24 mouse cellular contexts compared by ENCODE assay signal in genomic region chr9:65275810-65276530, GRCm38 (mm10). TPM values are rescaled to one million over a fixed set of nuclear protein-coding genes. Genes with fewer than 3 reads are reported as not detected.
"Had no signal": no experiment of that assay in that cellular context is flagged by ENCODE, and none has a peak within 500 bp of the region (broad histone marks: within the 10 kb centered on the region; RNA-seq: fewer than 3 reads in every experiment).

No protein-coding gene starts in this region.

- H3K9ac ChIP-seq: limb, embryonic 12.5 days; limb, embryonic 15.5 days; liver, embryonic 14.5 days; lung, embryonic 15.5 days; midbrain, embryonic 12.5 days; midbrain, embryonic 15.5 days; neural tube, embryonic 12.5 days; neural tube, embryonic 15.5 days had no signal

- H3K27me3 ChIP-seq: limb, embryonic 12.5 days; limb, embryonic 15.5 days; lung, embryonic 15.5 days; midbrain, embryonic 15.5 days; neural tube, embryonic 12.5 days; neural tube, embryonic 15.5 days had no signal

- DNase-seq: kidney, adult 2 months; kidney, postnatal 25 days; layer of hippocampus, postnatal 36 days; left cerebral cortex, postnatal 4 days; lung, adult 18-20 months; lung, postnatal 10 days; lung, postnatal 36 days; right cerebral cortex, adult 18-20 months; right cerebral cortex, postnatal 14 days; right cerebral cortex, postnatal 4 days; thymus, postnatal 25 days had no signal

- H3K4me1 ChIP-seq: limb, embryonic 12.5 days; limb, embryonic 15.5 days; lung, embryonic 15.5 days; midbrain, embryonic 12.5 days; midbrain, embryonic 15.5 days; neural tube, embryonic 12.5 days; neural tube, embryonic 15.5 days had no signal

- H3K27ac ChIP-seq: kidney, postnatal 0 days; left cerebral cortex, adult 2 months; limb, embryonic 12.5 days; limb, embryonic 15.5 days; liver, embryonic 14.5 days; lung, embryonic 15.5 days; midbrain, embryonic 12.5 days; midbrain, embryonic 15.5 days; neural tube, embryonic 12.5 days; neural tube, embryonic 15.5 days; stomach, postnatal 0 days had no signal

- H3K4me3 ChIP-seq: left cerebral cortex, adult 2 months; limb, embryonic 12.5 days; limb, embryonic 15.5 days; lung, embryonic 15.5 days; megakaryocyte, embryonic 14.5 days; midbrain, embryonic 12.5 days; midbrain, embryonic 15.5 days; neural tube, embryonic 12.5 days; neural tube, embryonic 15.5 days had no signal

- H3K36me3 ChIP-seq: limb, embryonic 12.5 days; limb, embryonic 15.5 days; lung, embryonic 15.5 days; midbrain, embryonic 12.5 days; midbrain, embryonic 15.5 days; neural tube, embryonic 12.5 days; neural tube, embryonic 15.5 days had no signal

RNA-seq across cellular contexts. Expression of gene Cilp, which starts 11.0 kb away (rescaled TPM):
- total RNA-seq: layer of hippocampus, postnatal 36 days; left cerebral cortex, postnatal 14 days; left cerebral cortex, postnatal 4 days had no signal
